Mouse (Mus musculus) forebrain, embryonic 11.5 days (tissue): ENCODE measurements around the gene Tead1. TPM values are rescaled to one million over a fixed set of nuclear protein-coding genes. Genes with fewer than 3 reads are reported as not detected.

Experiments used
- ATAC-seq: fragments of 200-750 bp; cut with Nextera tagmentation; replicated peaks from 2 replicates; pipeline ENCODE4 v1.8.0; 2017; ENCODE audit warnings: moderate TSS enrichment; ENCODE audit not compliant: low FRiP score
- DNase-seq: peaks from one replicate; pipeline ENCODE4 v3.0.0-alpha.2; 2017; ENCODE audit warnings: low spot score
- H3K27ac ChIP-seq: fragments of 300-500 bp; sonication (generic); 2 replicates; pipeline ENCODE4 v1.5.1; 2014; ENCODE audit warnings: low read depth, low read length
- H3K27me3 ChIP-seq: fragments of 300-500 bp; sonication (generic); 2 replicates; pipeline ENCODE4 v1.6.1; 2014; ENCODE audit warnings: mild to moderate bottlenecking, low read length, mixed read lengths; ENCODE audit not compliant: control insufficient read depth, insufficient read depth
- H3K36me3 ChIP-seq: fragments of 300-500 bp; sonication (generic); 2 replicates; pipeline ENCODE4 v1.6.1; 2014; ENCODE audit warnings: mild to moderate bottlenecking, low read length, moderate library complexity, mixed read lengths; ENCODE audit not compliant: control insufficient read depth, insufficient read depth
- H3K4me1 ChIP-seq: fragments of 300-500 bp; sonication (generic); replicated peaks from 2 replicates; pipeline ENCODE4 v1.6.1; 2014; ENCODE audit warnings: low read length, mixed read lengths; ENCODE audit not compliant: control insufficient read depth, insufficient read depth
- H3K4me2 ChIP-seq: fragments of 300-500 bp; sonication (generic); 2 replicates; pipeline ENCODE4 v1.6.1; 2014; ENCODE audit warnings: low read depth, mild to moderate bottlenecking, low read length, moderate library complexity, mixed read lengths; ENCODE audit not compliant: severe bottlenecking
- H3K4me3 ChIP-seq: fragments of 300-500 bp; sonication (generic); 2 replicates; pipeline ENCODE4 v1.5.1; 2014; ENCODE audit warnings: low read depth, low read length
- H3K9ac ChIP-seq: fragments of 300-500 bp; sonication (generic); 2 replicates; pipeline ENCODE4 v1.6.1; 2014; ENCODE audit warnings: low read length
- H3K9me3 ChIP-seq: fragments of 300-500 bp; sonication (generic); 2 replicates; pipeline ENCODE4 v1.6.1; 2016; ENCODE audit warnings: low read length, mixed read lengths; ENCODE audit not compliant: control insufficient read depth
- WGBS: fragments of 180-500 bp; shearing (Covaris S2); extraction: QIAGEN DNeasy Blood & Tissue Kit; methylation state at CpG from one replicate; pipeline ENCODE4 v1.1.7; 2014; 5-methylcytosine and 5-hydroxymethylcytosine counted together
- polyA plus RNA-seq: library from polyadenylated mRNA; unstranded; fragments of >200 nt; fragmentation: Nextera tagmentation; extraction: Ambion mirVana; gene quantifications from 2 replicates; pipeline ENCODE4 v1.2.1, GENCODE M21; 2014

Gene Tead1
- polyA plus RNA-seq, 1 experiment from 2014 or later, result 24.9 TPM

DNA sequence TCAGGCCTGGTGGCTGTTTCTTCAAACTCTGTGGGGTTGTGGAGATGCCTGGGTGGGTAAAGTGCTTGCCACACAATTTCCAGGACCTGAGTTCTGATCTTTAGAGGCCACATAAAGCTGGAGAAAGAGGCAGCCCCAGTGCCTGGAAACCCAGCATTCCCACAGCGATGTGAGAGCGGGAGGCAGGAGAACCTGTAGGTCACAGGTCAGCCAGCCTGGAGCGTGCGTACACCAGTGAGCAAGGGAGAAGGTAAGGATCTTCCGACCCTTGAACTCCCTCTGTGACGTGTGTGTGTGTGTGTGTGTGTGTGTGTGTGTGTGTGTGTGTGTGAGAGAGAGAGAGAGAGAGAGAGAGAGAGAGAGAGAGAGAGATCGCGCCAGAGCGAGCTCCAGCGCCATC lies 14.4 kb downstream of the Tead1 start:
- Histone ChIP-seq H3K36me3 (no peaks in the 10 kb centered on the region), H3K27me3 (no peaks in the 10 kb centered on the region), H3K27ac (no peak overlapping the region), H3K4me2 (no peak overlapping the region), H3K4me1 (peaks cover 56% of the 10 kb centered on the region), H3K9me3 (no peaks in the 10 kb centered on the region), H3K4me3 (no peak overlapping the region), H3K9ac (no peak overlapping the region)
- no peak for ATAC-seq
- no peak for DNase-seq
- WGBS, result 64% methylated on average over 10 of the region's 10 CpGs

DNA sequence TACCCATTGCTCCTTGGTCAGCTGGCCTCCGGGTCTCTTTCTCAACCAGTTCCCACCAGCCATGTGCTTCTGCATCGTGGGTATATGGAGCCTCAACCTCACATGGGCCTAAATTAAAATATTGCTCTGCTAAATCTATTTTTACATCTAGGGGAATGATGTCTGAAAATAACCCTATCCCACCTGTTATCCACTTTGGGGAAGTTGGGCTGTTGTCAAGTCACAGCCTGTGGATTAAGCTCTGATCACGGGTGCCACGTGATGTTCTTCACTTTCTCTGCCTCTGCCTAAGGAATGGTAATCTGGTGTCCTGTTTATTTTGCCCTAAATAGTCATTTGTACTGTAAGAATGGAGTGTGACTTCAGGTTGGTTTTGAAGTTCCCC lies 17.7 kb downstream of the Tead1 start:
- DNase-seq, result no peak
- 36% methylated on average over 4 of the region's 4 CpGs for WGBS
- Histone ChIP-seq H3K27me3 (no peaks in the 10 kb centered on the region), H3K9ac (no peak overlapping the region), H3K4me1 (peaks cover 37% of the 10 kb centered on the region), H3K36me3 (no peaks in the 10 kb centered on the region), H3K27ac (0 out of 2 replicates have a peak overlapping the region, but pooled peaks have one; percentile 31), H3K9me3 (no peaks in the 10 kb centered on the region), H3K4me2 (no peak overlapping the region), H3K4me3 (no peak overlapping the region)
- ATAC-seq, result no peak

DNA sequence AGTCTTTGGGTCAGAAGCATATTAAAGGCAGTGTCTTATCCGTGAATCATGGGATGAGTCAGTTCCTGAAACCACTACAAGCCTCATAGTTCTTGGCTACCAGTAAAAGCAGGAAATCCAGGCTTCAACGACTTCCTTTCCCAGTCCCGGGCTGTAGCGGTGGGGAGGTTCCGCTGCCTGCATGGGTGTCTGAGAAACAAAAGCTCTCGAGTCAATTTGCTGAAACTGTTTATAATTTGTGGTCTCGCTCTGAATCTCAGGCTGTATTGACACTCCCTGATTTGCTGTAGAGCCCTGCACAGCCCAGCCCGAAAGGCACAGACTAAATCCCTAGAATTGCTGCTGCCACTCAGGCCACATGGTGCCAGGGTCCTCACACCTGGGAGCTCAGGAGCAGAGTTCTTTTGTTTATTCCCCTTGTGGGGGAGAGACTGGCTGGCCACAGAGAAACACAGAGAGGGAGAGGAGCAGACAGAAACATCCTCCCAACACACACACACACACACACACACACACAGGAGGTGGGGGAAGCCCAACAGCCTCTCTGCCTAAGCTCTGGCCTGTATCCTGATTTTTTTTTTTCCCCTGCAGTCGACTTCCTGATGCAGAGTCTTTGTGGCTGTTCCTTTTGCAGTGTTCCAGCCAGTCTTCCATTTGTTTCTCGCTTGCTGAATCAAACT lies 18.2 kb downstream of the Tead1 start:
- WGBS, result 8% methylated on average over 10 of the region's 10 CpGs
- H3K4me3 ChIP-seq, result no peak overlapping the region
- no peaks in the 10 kb centered on the region for H3K9me3 ChIP-seq
- H3K4me1 ChIP-seq, result peaks cover 34% of the 10 kb centered on the region
- 0 out of 2 replicates have a peak overlapping the region, but pooled peaks have one; percentile 8 for H3K4me2 ChIP-seq
- peak overlapping the region; percentile 59 for H3K27ac ChIP-seq
- ATAC-seq (0 out of 2 replicates have a peak, but pooled peaks have one; percentile 18), DNase-seq (peak; percentile 58)
- no peaks in the 10 kb centered on the region for H3K36me3 ChIP-seq
- H3K27me3 ChIP-seq, result no peaks in the 10 kb centered on the region
- H3K9ac ChIP-seq, result peak overlapping the region; percentile 21; the same call in 1 of the 2 replicates

DNA sequence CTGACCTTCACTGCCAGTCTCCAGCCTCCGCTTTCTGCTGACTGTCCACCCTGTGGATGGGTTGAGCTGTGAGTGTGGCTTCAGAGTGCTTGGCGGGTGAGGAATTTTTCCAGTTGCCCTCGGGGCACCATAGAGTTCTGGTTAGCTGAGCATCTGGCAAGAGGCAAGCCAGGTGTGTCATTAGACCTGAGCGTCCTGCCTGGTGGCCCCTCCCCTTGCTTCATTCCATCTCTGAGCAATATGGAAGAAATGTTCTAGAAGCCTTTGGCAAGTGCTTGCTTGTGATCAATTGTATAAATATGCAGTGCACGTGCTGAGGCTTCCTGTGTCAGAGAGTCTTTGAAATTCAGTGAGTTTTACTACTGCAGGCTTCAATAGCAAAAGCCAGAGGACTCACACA lies 21.0 kb downstream of the Tead1 start:
- no peaks in the 10 kb centered on the region for H3K9me3 ChIP-seq
- peak; percentile 59 for DNase-seq
- no peak for ATAC-seq
- H3K4me3 ChIP-seq, result no peak overlapping the region
- WGBS, result 70% methylated on average over 5 of the region's 5 CpGs
- H3K9ac ChIP-seq, result no peak overlapping the region
- no peak overlapping the region for H3K27ac ChIP-seq
- no peak overlapping the region for H3K4me2 ChIP-seq
- H3K36me3 ChIP-seq, result no peaks in the 10 kb centered on the region
- no peaks in the 10 kb centered on the region for H3K27me3 ChIP-seq
- H3K4me1 ChIP-seq, result peaks cover 33% of the 10 kb centered on the region

DNA sequence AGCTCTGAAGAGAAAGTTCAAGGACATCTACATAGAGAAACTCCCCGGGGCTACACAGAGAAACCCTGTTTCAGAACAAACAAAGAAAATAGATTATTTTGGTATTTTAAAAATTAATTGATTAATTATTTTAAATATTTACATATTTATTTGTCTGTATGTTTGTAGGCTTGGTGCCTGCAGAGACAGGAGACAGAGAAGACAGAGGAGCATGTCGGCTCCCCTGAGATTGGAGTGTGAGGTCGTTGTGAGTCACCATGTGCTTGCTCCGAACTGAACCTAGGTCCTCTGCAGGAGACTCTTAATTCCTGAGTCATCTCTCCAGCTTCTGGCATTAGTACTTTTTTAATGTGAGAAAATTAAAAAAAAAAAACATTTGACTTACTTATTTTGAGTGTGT lies 24.2 kb downstream of the Tead1 start:
- H3K4me1 ChIP-seq, result peaks cover 4% of the 10 kb centered on the region
- H3K4me2 ChIP-seq, result no peak overlapping the region
- no peaks in the 10 kb centered on the region for H3K27me3 ChIP-seq
- H3K9me3 ChIP-seq, result no peaks in the 10 kb centered on the region
- H3K9ac ChIP-seq, result no peak overlapping the region
- DNase-seq (no peak), ATAC-seq (no peak)
- no peak overlapping the region for H3K4me3 ChIP-seq
- no peaks in the 10 kb centered on the region for H3K36me3 ChIP-seq
- H3K27ac ChIP-seq, result no peak overlapping the region
- 92% methylated on average over 4 of the region's 4 CpGs for WGBS

DNA sequence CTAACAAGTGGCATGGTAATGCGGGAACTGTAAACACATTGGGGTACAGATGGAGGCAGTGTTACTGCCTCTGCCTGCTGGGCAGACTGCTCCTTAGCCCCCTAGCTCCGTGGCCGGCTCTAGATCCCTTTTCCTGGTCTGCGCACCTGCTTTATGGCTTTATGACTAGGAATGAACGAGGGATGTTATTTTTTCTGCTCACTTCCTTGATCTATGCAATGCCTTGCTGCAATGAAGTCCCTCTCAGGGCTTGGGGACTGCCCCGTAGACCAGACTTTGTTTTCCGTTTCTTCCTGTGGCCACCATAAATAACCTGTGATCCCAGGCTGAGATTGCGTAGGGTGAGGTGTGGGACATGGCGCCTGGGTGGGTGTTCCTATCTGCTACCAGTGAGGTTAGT lies 26.8 kb downstream of the Tead1 start:
- H3K4me2 ChIP-seq, result no peak overlapping the region
- no peak for ATAC-seq
- no peaks in the 10 kb centered on the region for H3K4me1 ChIP-seq
- H3K4me3 ChIP-seq, result no peak overlapping the region
- no peaks in the 10 kb centered on the region for H3K36me3 ChIP-seq
- 86% methylated on average over 9 of the region's 9 CpGs for WGBS
- no peak for DNase-seq
- H3K27ac ChIP-seq, result no peak overlapping the region
- H3K9ac ChIP-seq, result no peak overlapping the region
- no peaks in the 10 kb centered on the region for H3K27me3 ChIP-seq
- no peaks in the 10 kb centered on the region for H3K9me3 ChIP-seq

DNA sequence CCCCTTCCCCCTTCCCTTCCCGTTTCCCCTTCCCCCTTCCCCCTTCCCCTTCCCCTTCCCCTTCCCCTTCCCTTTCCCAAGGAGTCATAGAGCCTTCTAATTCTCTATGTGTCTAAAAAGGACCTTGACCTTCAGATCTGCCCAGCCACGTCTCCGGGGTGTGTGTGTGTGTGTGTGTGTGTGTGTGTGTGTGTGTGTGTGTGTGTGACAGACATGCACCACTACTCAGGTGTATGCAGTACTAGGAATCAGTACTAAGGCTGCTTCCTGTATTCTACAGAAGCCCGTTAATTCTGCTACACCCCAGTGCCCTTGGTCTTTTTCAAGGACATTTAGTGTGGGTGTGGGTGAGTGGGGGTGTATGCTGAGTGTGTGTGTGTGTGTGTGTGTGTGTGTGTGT lies 27.6 kb downstream of the Tead1 start:
- ATAC-seq, result no peak
- Histone ChIP-seq H3K27me3 (no peaks in the 10 kb centered on the region), H3K27ac (no peak overlapping the region), H3K9me3 (no peaks in the 10 kb centered on the region), H3K9ac (no peak overlapping the region), H3K4me1 (no peaks in the 10 kb centered on the region), H3K36me3 (no peaks in the 10 kb centered on the region), H3K4me3 (no peak overlapping the region), H3K4me2 (no peak overlapping the region)
- DNase-seq, result no peak
- WGBS, result 85% methylated on average over 3 of the region's 4 CpGs

DNA sequence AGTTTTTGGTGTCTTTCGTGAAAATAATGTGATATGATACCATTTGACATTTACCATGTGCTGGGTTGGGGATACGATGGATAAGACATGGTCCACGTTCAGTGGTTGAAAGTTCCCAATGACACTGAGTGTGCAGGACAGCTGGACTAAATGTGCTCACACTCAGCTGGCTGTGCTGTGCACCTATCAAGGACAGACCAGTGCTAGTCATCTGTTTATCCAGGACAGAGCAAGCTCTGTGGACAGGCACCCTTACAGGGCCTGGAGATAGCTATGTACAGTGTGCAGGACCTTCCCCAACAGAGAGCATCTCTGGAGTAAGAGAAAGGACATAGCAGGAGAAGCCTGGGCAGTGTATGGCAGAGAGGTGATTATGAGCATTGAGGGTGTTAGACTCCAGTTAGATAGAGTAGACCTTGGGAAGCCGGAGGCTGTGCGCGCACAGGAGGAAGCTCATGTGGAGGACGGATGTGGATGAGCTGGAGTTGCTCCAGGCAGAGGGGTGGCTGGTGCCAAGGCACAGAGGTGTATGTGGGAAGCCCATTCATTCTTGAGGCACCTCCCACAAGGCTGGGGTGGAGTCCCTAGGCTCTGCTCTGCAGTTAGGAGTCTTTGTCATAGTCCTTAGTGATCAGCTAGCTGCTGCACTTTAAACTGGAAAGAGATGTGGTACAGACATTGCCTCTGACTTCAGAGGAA lies 31.4 kb downstream of the Tead1 start:
- no peak overlapping the region for H3K9ac ChIP-seq
- no peak for DNase-seq
- H3K4me3 ChIP-seq, result no peak overlapping the region
- H3K36me3 ChIP-seq, result no peaks in the 10 kb centered on the region
- H3K9me3 ChIP-seq, result no peaks in the 10 kb centered on the region
- H3K27me3 ChIP-seq, result no peaks in the 10 kb centered on the region
- no peak for ATAC-seq
- 88% methylated on average over 7 of the region's 7 CpGs for WGBS
- no peaks in the 10 kb centered on the region for H3K4me1 ChIP-seq
- H3K4me2 ChIP-seq, result no peak overlapping the region
- no peak overlapping the region for H3K27ac ChIP-seq

DNA sequence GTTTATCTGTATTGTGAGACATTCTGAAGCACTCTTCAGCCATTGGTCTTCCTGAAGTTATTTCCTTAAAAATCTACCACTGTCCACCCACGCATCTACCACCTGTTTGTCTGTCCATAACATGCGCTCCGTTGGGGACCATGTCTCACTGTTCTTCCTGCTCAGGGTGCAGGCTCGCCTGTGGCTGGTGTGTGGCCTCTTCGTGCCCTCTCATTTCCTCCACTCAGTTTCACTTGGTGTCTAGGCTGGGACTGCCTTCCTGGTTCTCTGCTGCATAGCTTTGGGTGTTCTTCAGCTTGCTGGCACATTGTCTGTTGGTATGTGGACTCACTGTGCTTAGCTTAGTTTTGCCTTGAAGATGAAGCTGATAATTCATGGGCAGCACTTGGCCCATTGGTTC lies 32.9 kb downstream of the Tead1 start:
- H3K36me3 ChIP-seq, result no peaks in the 10 kb centered on the region
- no peak overlapping the region for H3K4me3 ChIP-seq
- H3K27ac ChIP-seq, result no peak overlapping the region
- H3K9me3 ChIP-seq, result no peaks in the 10 kb centered on the region
- no peaks in the 10 kb centered on the region for H3K4me1 ChIP-seq
- H3K27me3 ChIP-seq, result no peaks in the 10 kb centered on the region
- no peak for DNase-seq
- no peak overlapping the region for H3K9ac ChIP-seq
- no peak overlapping the region for H3K4me2 ChIP-seq
- WGBS, result 94% methylated on average over 5 of the region's 5 CpGs
- ATAC-seq, result no peak
